In genomic region chr14:74841708-74842107, GRCm38 (mm10) we compare ENCODE assay signal across 22 mouse cellular contexts.
A peak's percentile ranks its signal among the peaks of the same experiment; 100 is the strongest.
DNase-seq lines count a peak whose midpoint lies in the region; ATAC-seq and TF ChIP-seq lines count a peak whose summit lies in the region.
"Had no signal": no experiment of that assay in that cellular context is flagged by ENCODE, and none has a peak within 500 bp of the region (broad histone marks: within the 10 kb centered on the region; RNA-seq: fewer than 3 reads in every experiment).

No protein-coding gene starts in this region.

- H3K27me3 ChIP-seq in liver, embryonic 13.5 days: no peaks in the 10 kb centered on the region
- no peaks in the 10 kb centered on the region for H3K27me3 ChIP-seq in CH12.LX (replicated peaks)
- H3K27me3 ChIP-seq in intestine, embryonic 15.5 days (replicated peaks): no peaks in the 10 kb centered on the region

- TF ChIP-seq RAD21 in CH12.LX (IDR thresholded peaks at IDR 0.05; ENCODE audit: low read depth, low read length): no peak

- TF ChIP-seq CTCF in CH12.LX (conservative IDR thresholded peaks at IDR 0.05 in 1 of 2, IDR thresholded peaks at IDR 0.05 in 1 of 2; ENCODE audit: low read depth in 2 of 2, low read length in 2 of 2): no peak

- no peak for DNase-seq in liver, embryonic 13.5 days
- DNase-seq in liver (no peak), CH12.LX (ENCODE audit: extremely low read depth) (peak; percentile 45)
- no peak for DNase-seq in lung, postnatal 10 days
- no peak for DNase-seq in layer of hippocampus, adult 11-12 months (ENCODE audit: low spot score)
- DNase-seq: adrenal gland, postnatal 14 days; cerebellum, adult 11 months; cerebellum, postnatal 10 days; heart, adult 2 months; kidney, adult 2 months; kidney, postnatal 25 days; layer of hippocampus, adult 9-11 months; left cerebral cortex, postnatal 4 days; right cerebral cortex, adult 18-20 months had no signal

- dilution Hi-C loops in CH12.LX (cut with MboI; ENCODE audit: extremely low pct_ligation_motif_present, extremely low pct_unique_long_range_greater_than_20kb, low sequenced_read_pairs): no loop called here

- WGBS in liver, embryonic 13.5 days (ENCODE audit: insufficient replicate concordance): 37% methylated on average over 2 of the region's 2 CpGs
- WGBS in intestine, embryonic 15.5 days: 56% methylated on average over 2 of the region's 2 CpGs

- H3K27ac ChIP-seq in liver, embryonic 13.5 days: no peak overlapping the region
- H3K27ac ChIP-seq in CH12.LX (ENCODE audit: insufficient read depth, low read depth): no peak overlapping the region
- H3K27ac ChIP-seq in intestine, embryonic 15.5 days: no peak overlapping the region
- H3K27ac ChIP-seq: hindbrain, embryonic 10.5 days; hindbrain, postnatal 0 days; left cerebral cortex, adult 2 months; liver, embryonic 14.5 days had no signal

- in situ Hi-C loops in CH12.LX (cut with MboI; ENCODE audit: low pct_ligation_motif_present, low pct_unique_long_range_greater_than_20kb, low sequenced_read_pairs): no loop called here

- no peaks in the 10 kb centered on the region for H3K36me3 ChIP-seq in liver, embryonic 13.5 days
- H3K36me3 ChIP-seq in CH12.LX (replicated peaks in 1 of 2; ENCODE audit: control insufficient read depth in 1 of 2, insufficient read depth in 1 of 2, low read length in 1 of 2): peaks cover 0 to 21% of the 10 kb centered on the region in 2 experiments
- H3K36me3 ChIP-seq in intestine, embryonic 15.5 days: no peaks in the 10 kb centered on the region
- H3K36me3 ChIP-seq: hindbrain, embryonic 10.5 days had no signal

- ATAC-seq in liver, embryonic 13.5 days (ENCODE audit: low read depth): peak; percentile 45; the same call in 1 of the 2 replicates
- ATAC-seq in intestine, embryonic 15.5 days: peak; percentile 63; the same call in 1 of the 2 replicates
- peak; percentile 95 for ATAC-seq in monocyte, adult 5-6 weeks (replicated peaks; ENCODE audit: insufficient number of reproducible peaks, low FRiP score, low TSS enrichment, poor library complexity, severe bottlenecking)
- no peak for ATAC-seq in activated CD4-positive, CD25-positive, alpha-beta regulatory T cell, adult 4 months
- ATAC-seq: hindbrain, postnatal 0 days; lung, postnatal 0 days had no signal

- no peak overlapping the region for H3K9ac ChIP-seq in liver, embryonic 13.5 days
- no peak overlapping the region for H3K9ac ChIP-seq in CH12.LX (ENCODE audit: insufficient read depth, low read depth)
- no peak overlapping the region for H3K9ac ChIP-seq in intestine, embryonic 15.5 days
- H3K9ac ChIP-seq: liver, embryonic 14.5 days had no signal

- H3K4me3 ChIP-seq in liver, embryonic 13.5 days (replicated peaks): no peak overlapping the region
- H3K4me3 ChIP-seq in CH12.LX (replicated peaks in 1 of 3; ENCODE audit: low read depth in 2 of 3, low read length in 2 of 3, poor library complexity in 1 of 3): no peak overlapping the region
- H3K4me3 ChIP-seq in intestine, embryonic 15.5 days (replicated peaks): no peak overlapping the region
- H3K4me3 ChIP-seq: heart, adult 2 months; hindbrain, embryonic 10.5 days; left cerebral cortex, adult 2 months had no signal

- no peak overlapping the region for H3K4me2 ChIP-seq in liver, embryonic 13.5 days
- H3K4me2 ChIP-seq in CH12.LX (ENCODE audit: insufficient read depth, low read depth, poor library complexity, severe bottlenecking): no peak overlapping the region
- H3K4me2 ChIP-seq in intestine, embryonic 15.5 days (replicated peaks): no peak overlapping the region

- H3K4me1 ChIP-seq in liver, embryonic 13.5 days (replicated peaks): peaks cover 16% of the 10 kb centered on the region
- H3K4me1 ChIP-seq in CH12.LX (ENCODE audit: control insufficient read depth in 1 of 2, insufficient read depth in 2 of 2): peaks cover 5 to 52% of the 10 kb centered on the region in 2 experiments
- peaks cover 14% of the 10 kb centered on the region for H3K4me1 ChIP-seq in intestine, embryonic 15.5 days (replicated peaks)

- no peaks in the 10 kb centered on the region for H3K9me3 ChIP-seq in liver, embryonic 13.5 days (replicated peaks)
- H3K9me3 ChIP-seq in CH12.LX (replicated peaks; ENCODE audit: low read length): no peaks in the 10 kb centered on the region
- H3K9me3 ChIP-seq in intestine, embryonic 15.5 days: no peaks in the 10 kb centered on the region
- H3K9me3 ChIP-seq: hindbrain, embryonic 10.5 days had no signal

- TF ChIP-seq POLR2A in CH12.LX (IDR thresholded peaks at IDR 0.05; ENCODE audit: low read depth, low read length): no peak

- no peak for TF ChIP-seq EP300 in CH12.LX (IDR thresholded peaks at IDR 0.05; ENCODE audit: low read length)

- 0 out of 2 replicates have a peak, but pooled peaks cover 3% of the 10 kb centered on the region for H3K79me2 ChIP-seq in CH12.LX (replicated peaks; ENCODE audit: control insufficient read depth, extremely low read depth, insufficient read depth, poor library complexity, severe bottlenecking)

TF ChIP-seq in CH12.LX, 34 proteins besides CTCF, POLR2A, EP300 and RAD21:
- peak; percentile 87 for TF ChIP-seq ZNF384 (IDR thresholded peaks at IDR 0.05; ENCODE audit: low read depth, low read length)
- no peak for TF ChIP-seq USF1 (IDR thresholded peaks at IDR 0.05; ENCODE audit: low read depth, low read length)
